Mouse (Mus musculus): ENCODE data around the gene Kat5. TPM values are rescaled to one million over a fixed set of nuclear protein-coding genes. Genes with fewer than 3 reads are reported as not detected.

Kat5 gene
- polyA plus RNA-seq, 1 experiment from 2014 or later = 32.2 TPM

GRCm38 (mm10) chr19:5614953-5615352 is 4.9 kb upstream of the Kat5 start:
- Histone ChIP-seq H3K4me3 (ENCODE audit: low read depth, low read length) (no peak overlapping the region), H3K9me3 (replicated peaks; ENCODE audit: control insufficient read depth, low read length) (no peaks in the 10 kb centered on the region), H3K4me2 (ENCODE audit: low read depth, low read length) (no peak overlapping the region), H3K27me3 (ENCODE audit: control insufficient read depth, insufficient read depth, low read length) (no peaks in the 10 kb centered on the region), H3K36me3 (replicated peaks; ENCODE audit: control insufficient read depth, insufficient read depth, low read depth, low read length) (no peaks in the 10 kb centered on the region), H3K9ac (replicated peaks; ENCODE audit: low read length) (no peak overlapping the region), H3K27ac (replicated peaks; ENCODE audit: low read depth, low read length) (no peak overlapping the region), H3K4me1 (ENCODE audit: control insufficient read depth, insufficient read depth, low read length) (no peaks in the 10 kb centered on the region)
- ATAC-seq (replicated peaks; ENCODE audit: insufficient number of reproducible peaks, low FRiP score, low TSS enrichment, low read depth) (no peak), DNase-seq (ENCODE audit: low spot score) (no peak)
- WGBS = 73% methylated on average over 2 of the region's 2 CpGs

- Histone ChIP-seq H3K9me3 (replicated peaks; ENCODE audit: control insufficient read depth, low read length) (no peaks in the 10 kb centered on the region), H3K9ac (replicated peaks; ENCODE audit: low read length) (no peak overlapping the region), H3K4me2 (ENCODE audit: low read depth, low read length) (no peak overlapping the region), H3K4me1 (ENCODE audit: control insufficient read depth, insufficient read depth, low read length) (peaks cover 3% of the 10 kb centered on the region; the same call in 1 of the 2 replicates), H3K27ac (replicated peaks; ENCODE audit: low read depth, low read length) (no peak overlapping the region), H3K27me3 (ENCODE audit: control insufficient read depth, insufficient read depth, low read length) (no peaks in the 10 kb centered on the region), H3K4me3 (ENCODE audit: low read depth, low read length) (no peak overlapping the region), H3K36me3 (replicated peaks; ENCODE audit: control insufficient read depth, insufficient read depth, low read depth, low read length) (no peaks in the 10 kb centered on the region)
- ATAC-seq (replicated peaks; ENCODE audit: insufficient number of reproducible peaks, low FRiP score, low TSS enrichment, low read depth) = no peak
- DNase-seq (ENCODE audit: low spot score) = no peak
- WGBS = 75% methylated on average over 3 of the region's 3 CpGs
These were observed 2.9 kb upstream of the Kat5 start for GRCm38 (mm10) chr19:5612762-5613411.

GRCm38 (mm10) chr19:5611973-5612372 is 1.9 kb upstream of the Kat5 start:
- whole genome bisulfite sequencing = 95% methylated on average over 1 of the region's 1 CpGs
- Histone ChIP-seq H3K27ac (replicated peaks; ENCODE audit: low read depth, low read length) (no peak overlapping the region), H3K9me3 (replicated peaks; ENCODE audit: control insufficient read depth, low read length) (no peaks in the 10 kb centered on the region), H3K4me3 (ENCODE audit: low read depth, low read length) (no peak overlapping the region), H3K36me3 (replicated peaks; ENCODE audit: control insufficient read depth, insufficient read depth, low read depth, low read length) (no peaks in the 10 kb centered on the region; the same call in 1 of the 2 replicates), H3K4me2 (ENCODE audit: low read depth, low read length) (no peak overlapping the region), H3K9ac (replicated peaks; ENCODE audit: low read length) (no peak overlapping the region), H3K27me3 (ENCODE audit: control insufficient read depth, insufficient read depth, low read length) (no peaks in the 10 kb centered on the region), H3K4me1 (ENCODE audit: control insufficient read depth, insufficient read depth, low read length) (peaks cover 3% of the 10 kb centered on the region; the same call in 1 of the 2 replicates)
- ATAC-seq (replicated peaks; ENCODE audit: insufficient number of reproducible peaks, low FRiP score, low TSS enrichment, low read depth) (no peak), DNase-seq (ENCODE audit: low spot score) (no peak)

- peaks cover 3% of the 10 kb centered on the region for H3K4me1 ChIP-seq (ENCODE audit: control insufficient read depth, insufficient read depth, low read length)
- H3K9ac ChIP-seq (replicated peaks; ENCODE audit: low read length) = peak overlapping the region; percentile 73
- no peak for DNase-seq (ENCODE audit: low spot score)
- H3K27ac ChIP-seq (replicated peaks; ENCODE audit: low read depth, low read length) = peak overlapping the region; percentile 87
- H3K27me3 ChIP-seq (ENCODE audit: control insufficient read depth, insufficient read depth, low read length) = no peaks in the 10 kb centered on the region
- 57% methylated on average over 10 of the region's 10 CpGs for WGBS
- H3K4me3 ChIP-seq (ENCODE audit: low read depth, low read length) = peak overlapping the region; percentile 53
- peaks cover 5% of the 10 kb centered on the region for H3K36me3 ChIP-seq (replicated peaks; ENCODE audit: control insufficient read depth, insufficient read depth, low read depth, low read length)
- no peaks in the 10 kb centered on the region for H3K9me3 ChIP-seq (replicated peaks; ENCODE audit: control insufficient read depth, low read length)
- ATAC-seq (replicated peaks; ENCODE audit: insufficient number of reproducible peaks, low FRiP score, low TSS enrichment, low read depth) = no peak
- peak overlapping the region; percentile 74 for H3K4me2 ChIP-seq (ENCODE audit: low read depth, low read length)
These were observed 878 bp downstream of the Kat5 start for GRCm38 (mm10) chr19:5609171-5609546.

- H3K27ac ChIP-seq (replicated peaks; ENCODE audit: low read depth, low read length) = peak overlapping the region; percentile 87; the same call in 1 of the 2 replicates
- no peaks in the 10 kb centered on the region for H3K27me3 ChIP-seq (ENCODE audit: control insufficient read depth, insufficient read depth, low read length)
- H3K36me3 ChIP-seq (replicated peaks; ENCODE audit: control insufficient read depth, insufficient read depth, low read depth, low read length) = peaks cover 8% of the 10 kb centered on the region
- peak overlapping the region; percentile 74; the same call in 1 of the 2 replicates for H3K4me2 ChIP-seq (ENCODE audit: low read depth, low read length)
- ATAC-seq (replicated peaks; ENCODE audit: insufficient number of reproducible peaks, low FRiP score, low TSS enrichment, low read depth) (no peak), DNase-seq (ENCODE audit: low spot score) (no peak)
- H3K4me3 ChIP-seq (ENCODE audit: low read depth, low read length) = peak overlapping the region; percentile 53
- H3K9me3 ChIP-seq (replicated peaks; ENCODE audit: control insufficient read depth, low read length) = no peaks in the 10 kb centered on the region
- peaks cover 3% of the 10 kb centered on the region for H3K4me1 ChIP-seq (ENCODE audit: control insufficient read depth, insufficient read depth, low read length)
- WGBS = 95% methylated on average over 13 of the region's 13 CpGs
- H3K9ac ChIP-seq (replicated peaks; ENCODE audit: low read length) = peak overlapping the region; percentile 73
These were observed 1.3 kb downstream of the Kat5 start for GRCm38 (mm10) chr19:5608707-5609106.

GRCm38 (mm10) chr19:5607705-5608410 is 2.2 kb downstream of the Kat5 start:
- DNase-seq (ENCODE audit: low spot score) = no peak
- peaks cover 3% of the 10 kb centered on the region for H3K4me1 ChIP-seq (ENCODE audit: control insufficient read depth, insufficient read depth, low read length)
- H3K36me3 ChIP-seq (replicated peaks; ENCODE audit: control insufficient read depth, insufficient read depth, low read depth, low read length) = peaks cover 10% of the 10 kb centered on the region
- H3K27ac ChIP-seq (replicated peaks; ENCODE audit: low read depth, low read length) = no peak overlapping the region
- no peaks in the 10 kb centered on the region for H3K9me3 ChIP-seq (replicated peaks; ENCODE audit: control insufficient read depth, low read length)
- no peak overlapping the region for H3K4me2 ChIP-seq (ENCODE audit: low read depth, low read length)
- ATAC-seq (replicated peaks; ENCODE audit: insufficient number of reproducible peaks, low FRiP score, low TSS enrichment, low read depth) = no peak
- no peak overlapping the region for H3K4me3 ChIP-seq (ENCODE audit: low read depth, low read length)
- 97% methylated on average over 26 of the region's 26 CpGs for WGBS
- H3K9ac ChIP-seq (replicated peaks; ENCODE audit: low read length) = no peak overlapping the region
- H3K27me3 ChIP-seq (ENCODE audit: control insufficient read depth, insufficient read depth, low read length) = no peaks in the 10 kb centered on the region

- no peak for DNase-seq (ENCODE audit: low spot score)
- H3K27ac ChIP-seq (replicated peaks; ENCODE audit: low read depth, low read length) = no peak overlapping the region
- ATAC-seq (replicated peaks; ENCODE audit: insufficient number of reproducible peaks, low FRiP score, low TSS enrichment, low read depth) = no peak
- WGBS = 89% methylated on average over 8 of the region's 8 CpGs
- peaks cover 10% of the 10 kb centered on the region for H3K36me3 ChIP-seq (replicated peaks; ENCODE audit: control insufficient read depth, insufficient read depth, low read depth, low read length)
- no peak overlapping the region for H3K9ac ChIP-seq (replicated peaks; ENCODE audit: low read length)
- peaks cover 3% of the 10 kb centered on the region for H3K4me1 ChIP-seq (ENCODE audit: control insufficient read depth, insufficient read depth, low read length)
- H3K4me3 ChIP-seq (ENCODE audit: low read depth, low read length) = no peak overlapping the region
- no peaks in the 10 kb centered on the region for H3K9me3 ChIP-seq (replicated peaks; ENCODE audit: control insufficient read depth, low read length)
- H3K27me3 ChIP-seq (ENCODE audit: control insufficient read depth, insufficient read depth, low read length) = no peaks in the 10 kb centered on the region
- no peak overlapping the region for H3K4me2 ChIP-seq (ENCODE audit: low read depth, low read length)
These were observed 3.8 kb downstream of the Kat5 start for GRCm38 (mm10) chr19:5606196-5606595.

GRCm38 (mm10) chr19:5605126-5605525 is 4.9 kb downstream of the Kat5 start:
- Histone ChIP-seq H3K4me2 (ENCODE audit: low read depth, low read length) (no peak overlapping the region; the same call in 1 of the 2 replicates), H3K9me3 (replicated peaks; ENCODE audit: control insufficient read depth, low read length) (no peaks in the 10 kb centered on the region), H3K27ac (replicated peaks; ENCODE audit: low read depth, low read length) (no peak overlapping the region), H3K4me3 (ENCODE audit: low read depth, low read length) (no peak overlapping the region), H3K9ac (replicated peaks; ENCODE audit: low read length) (no peak overlapping the region), H3K27me3 (ENCODE audit: control insufficient read depth, insufficient read depth, low read length) (no peaks in the 10 kb centered on the region), H3K4me1 (ENCODE audit: control insufficient read depth, insufficient read depth, low read length) (peaks cover 3% of the 10 kb centered on the region), H3K36me3 (replicated peaks; ENCODE audit: control insufficient read depth, insufficient read depth, low read depth, low read length) (peaks cover 10% of the 10 kb centered on the region)
- DNase-seq (ENCODE audit: low spot score) (no peak), ATAC-seq (replicated peaks; ENCODE audit: insufficient number of reproducible peaks, low FRiP score, low TSS enrichment, low read depth) (no peak)
- 90% methylated on average over 7 of the region's 7 CpGs for WGBS
